Mouse (Mus musculus) gonadal fat pad, adult 2 months (tissue): ENCODE results near the gene Cyp2g1. TPM values are rescaled to one million over a fixed set of nuclear protein-coding genes. Genes with fewer than 3 reads are reported as not detected.
"Not testable (repeated sequence)": the region's sequence is repeated elsewhere in the genome, so short reads cannot be mapped to it uniquely, and the experiment has no call there.

Source experiments
- DNase-seq: peaks from one replicate; pipeline ENCODE4 v3.0.0-alpha.2; 2012; ENCODE audit warnings: low read depth
- polyA plus RNA-seq: library from polyadenylated mRNA; depleted of rRNA; stranded (reverse); fragments of >200 nt; gene quantifications from 2 replicates; pipeline ENCODE4 v1.2.3, GENCODE M21; 2012; rRNA removed

Cyp2g1 gene
- polyA plus RNA-seq: not detected in 2 replicates

DNA sequence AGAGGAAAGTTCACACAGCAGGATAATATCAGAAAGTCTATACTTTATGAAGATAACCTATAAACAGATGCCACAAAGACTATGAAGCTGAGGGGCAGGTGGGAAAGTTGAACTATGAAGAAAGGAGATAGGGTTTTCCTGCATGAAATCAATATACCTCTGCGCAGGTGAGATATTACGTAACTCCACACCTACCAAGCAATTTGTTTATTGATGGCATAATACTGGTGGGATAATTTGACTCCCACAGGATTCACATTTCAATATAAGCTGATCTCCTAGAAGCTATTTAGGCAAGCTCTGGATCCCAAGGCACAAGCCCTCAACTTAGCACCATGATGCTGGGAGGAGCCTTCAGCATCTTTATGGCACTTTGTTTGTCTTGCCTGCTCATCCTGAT, at the start of gene Cyp2g1:
TSS of gene Cyp2g1 (plus strand) at position 301 of the 400 bp plus-strand sequence.
- no peak for DNase-seq

DNA sequence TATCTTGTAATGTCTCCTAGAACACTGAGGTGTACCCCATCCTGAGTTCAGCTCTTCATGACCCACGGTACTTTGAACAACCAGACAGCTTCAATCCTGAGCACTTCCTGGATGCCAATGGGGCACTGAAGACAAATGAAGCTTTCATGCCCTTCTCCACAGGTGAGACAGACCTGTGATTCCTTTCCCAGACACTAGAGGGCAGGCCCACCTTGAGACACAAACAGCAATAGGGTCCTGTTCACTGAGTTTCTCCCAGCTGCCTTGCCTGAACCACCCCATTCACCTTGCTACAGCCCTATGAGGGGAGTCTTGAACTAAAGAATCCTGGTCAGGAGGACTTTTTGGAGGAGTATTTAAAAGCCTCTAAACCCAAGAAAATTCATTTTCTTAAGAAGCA, 41.6 kb upstream of the Cyp2g1 start:
- DNase-seq: no peak

DNA sequence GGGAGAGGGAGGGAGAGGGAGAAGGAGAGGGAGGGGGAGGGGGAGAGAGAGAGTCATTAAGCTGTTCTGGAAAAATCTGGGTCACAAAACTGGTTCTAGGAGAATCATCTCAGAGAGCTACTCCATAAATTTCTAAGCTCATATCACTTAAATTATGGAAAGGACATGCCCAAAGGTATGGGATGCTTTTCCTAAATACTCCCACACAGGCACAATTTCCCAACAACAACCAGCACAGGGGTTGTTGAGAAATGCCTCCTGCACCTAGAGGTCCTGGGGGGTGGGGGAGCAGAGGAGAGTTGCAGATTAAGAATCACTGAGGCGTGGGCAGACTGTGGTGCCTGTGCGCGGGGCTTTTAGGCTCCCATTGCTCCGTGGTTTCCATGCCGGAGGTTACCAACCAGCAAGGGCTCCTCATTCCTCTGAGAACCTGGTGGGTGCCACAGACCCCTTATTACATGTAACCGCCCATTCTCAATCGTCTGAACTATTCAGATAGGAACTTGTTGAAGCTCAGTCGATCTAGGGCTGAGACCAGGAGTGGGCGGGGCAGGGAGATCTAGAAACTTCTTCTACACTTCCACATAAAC, 38.7 kb upstream of the Cyp2g1 start:
- DNase-seq: no peak

DNA sequence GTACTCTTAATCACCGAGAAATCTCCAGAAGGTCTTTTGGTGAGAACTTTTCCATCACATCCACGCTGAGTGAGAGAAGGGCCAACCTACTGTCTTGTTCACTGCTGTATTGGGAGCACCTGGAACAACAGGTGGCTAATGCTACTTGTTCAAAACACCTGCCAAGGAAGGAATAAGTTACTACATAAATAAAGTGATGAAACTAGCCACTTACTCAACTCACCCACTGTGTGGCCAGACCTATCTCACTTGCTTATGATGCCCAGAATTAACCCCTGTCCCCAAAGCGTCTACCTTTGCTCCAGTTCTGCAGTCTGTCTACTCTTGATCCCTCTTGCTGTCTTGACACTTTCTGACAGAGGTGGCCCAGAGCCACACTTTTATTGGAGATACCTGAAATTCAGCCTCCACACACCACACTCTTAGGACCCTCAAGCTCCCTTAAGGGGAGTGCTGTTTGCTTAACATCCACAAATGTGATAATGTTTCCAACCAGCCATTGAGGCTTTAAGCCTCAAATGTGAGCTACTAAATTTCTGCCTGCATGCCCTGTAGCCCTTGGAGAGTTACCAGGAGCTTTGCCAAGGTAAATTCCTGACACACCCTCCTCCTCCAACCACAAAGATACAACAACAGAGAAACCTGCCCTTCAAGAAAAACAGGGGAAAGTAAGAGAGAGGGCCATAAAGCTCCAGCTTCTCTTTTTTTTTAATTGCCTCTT, 35.7 kb upstream of the Cyp2g1 start:
- DNase-seq: peak; percentile 98

DNA sequence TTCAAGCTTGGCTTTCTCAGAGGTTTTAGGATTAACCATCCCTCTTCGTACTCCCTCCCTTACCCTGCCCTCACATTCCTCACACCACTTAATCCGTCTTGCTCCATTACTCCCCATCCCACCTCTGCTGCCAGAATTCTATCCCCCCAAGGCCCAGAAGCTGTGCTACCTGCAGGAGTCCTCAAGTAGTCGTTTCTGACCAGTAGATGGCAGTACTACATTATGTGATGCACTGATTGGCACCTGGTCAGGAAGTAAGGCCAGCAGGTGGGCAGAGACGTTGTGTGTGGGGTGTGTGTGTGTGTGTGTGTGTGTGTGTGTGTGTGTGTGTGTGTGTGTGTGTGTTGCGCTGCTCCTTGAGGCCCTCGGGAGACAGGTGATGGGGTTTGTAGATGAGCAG, 32.8 kb upstream of the Cyp2g1 start:
- no peak for DNase-seq

DNA sequence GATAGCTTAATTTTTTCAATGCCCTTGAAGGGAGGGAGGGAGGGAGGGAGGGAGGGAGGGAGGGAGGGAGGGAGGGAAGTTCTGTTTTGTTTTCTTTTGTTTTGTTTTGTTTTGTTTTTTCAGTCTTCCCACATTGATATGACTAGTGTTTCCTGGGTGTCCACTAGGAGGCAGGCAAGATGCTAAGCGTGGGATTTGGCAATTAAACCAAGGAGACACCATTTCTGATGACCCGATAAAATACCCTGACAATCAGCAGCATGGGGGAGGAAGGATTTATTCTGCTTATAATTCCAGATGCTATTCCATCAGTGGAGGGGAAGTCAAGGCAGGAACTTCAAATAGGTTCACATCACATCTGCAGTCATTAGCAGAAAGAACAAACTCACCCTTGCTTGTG, 30.9 kb upstream of the Cyp2g1 start:
- no peak for DNase-seq

DNA sequence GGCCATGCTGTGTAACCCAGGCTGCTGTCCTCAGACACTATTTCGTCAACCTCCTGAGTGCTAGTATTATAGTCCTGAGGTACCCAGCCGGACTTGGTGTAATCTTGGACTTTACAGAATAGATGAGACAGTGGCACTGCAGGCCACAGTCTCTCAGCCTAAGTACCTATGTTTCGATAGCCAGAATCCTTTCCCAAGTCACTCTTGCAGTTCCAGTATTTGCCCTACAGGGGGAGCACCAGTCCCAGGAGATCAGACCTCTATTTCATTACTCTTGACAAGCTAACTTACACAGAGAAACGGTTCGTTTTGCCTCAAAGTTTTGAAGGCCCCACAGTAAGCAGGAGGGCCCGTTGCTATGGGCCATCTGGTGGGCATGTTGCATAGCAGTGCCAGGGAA, 30.2 kb upstream of the Cyp2g1 start:
- no peak for DNase-seq

DNA sequence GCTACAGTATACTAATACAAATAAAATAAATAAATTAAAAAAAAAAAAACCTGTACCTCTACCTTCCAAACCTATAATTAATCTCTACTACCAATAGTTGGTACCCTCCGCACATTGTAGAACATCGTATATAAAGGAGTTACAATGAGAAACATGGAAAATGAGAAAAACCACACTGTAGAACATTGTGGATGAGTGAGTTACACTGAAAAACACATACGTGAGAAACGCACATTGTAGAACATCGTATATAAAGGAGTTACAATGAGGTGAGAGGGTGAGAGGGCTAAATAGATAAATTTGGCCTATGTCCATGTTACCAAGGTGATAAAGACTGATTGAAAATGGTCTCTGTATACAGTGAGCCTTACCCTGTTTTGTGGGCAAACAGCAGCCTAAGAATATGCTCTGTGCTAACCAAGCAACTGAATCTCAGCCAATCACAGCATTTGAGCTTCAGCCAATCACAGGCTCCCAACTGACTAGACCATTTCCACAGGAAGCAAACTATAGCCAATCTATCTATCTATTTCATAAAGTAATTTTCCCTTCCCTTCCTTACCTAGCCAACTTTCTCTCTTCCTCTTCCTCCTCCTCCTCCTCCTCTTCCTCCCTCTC, 28.8 kb upstream of the Cyp2g1 start:
- DNase-seq: no peak

DNA sequence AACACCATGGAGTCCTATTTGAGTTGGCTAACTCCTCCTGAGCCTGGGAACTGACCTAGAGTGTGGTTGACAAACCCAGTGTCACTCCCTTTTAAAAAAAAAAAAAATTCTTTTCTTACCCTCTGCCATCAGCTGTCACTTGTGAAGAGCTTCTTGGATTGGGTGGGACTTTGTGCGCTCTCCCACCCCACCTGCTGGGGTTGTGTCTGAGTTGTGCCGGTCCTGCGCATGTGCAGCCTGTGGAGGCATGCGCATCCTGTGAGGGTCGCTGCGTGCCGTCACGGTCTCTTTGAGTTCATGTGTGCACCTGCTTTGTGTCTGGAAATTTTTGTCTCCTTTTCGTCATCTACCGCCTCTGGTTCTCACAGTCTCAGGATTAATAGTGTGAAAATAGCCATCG, 28.2 kb upstream of the Cyp2g1 start:
- DNase-seq: no peak

DNA sequence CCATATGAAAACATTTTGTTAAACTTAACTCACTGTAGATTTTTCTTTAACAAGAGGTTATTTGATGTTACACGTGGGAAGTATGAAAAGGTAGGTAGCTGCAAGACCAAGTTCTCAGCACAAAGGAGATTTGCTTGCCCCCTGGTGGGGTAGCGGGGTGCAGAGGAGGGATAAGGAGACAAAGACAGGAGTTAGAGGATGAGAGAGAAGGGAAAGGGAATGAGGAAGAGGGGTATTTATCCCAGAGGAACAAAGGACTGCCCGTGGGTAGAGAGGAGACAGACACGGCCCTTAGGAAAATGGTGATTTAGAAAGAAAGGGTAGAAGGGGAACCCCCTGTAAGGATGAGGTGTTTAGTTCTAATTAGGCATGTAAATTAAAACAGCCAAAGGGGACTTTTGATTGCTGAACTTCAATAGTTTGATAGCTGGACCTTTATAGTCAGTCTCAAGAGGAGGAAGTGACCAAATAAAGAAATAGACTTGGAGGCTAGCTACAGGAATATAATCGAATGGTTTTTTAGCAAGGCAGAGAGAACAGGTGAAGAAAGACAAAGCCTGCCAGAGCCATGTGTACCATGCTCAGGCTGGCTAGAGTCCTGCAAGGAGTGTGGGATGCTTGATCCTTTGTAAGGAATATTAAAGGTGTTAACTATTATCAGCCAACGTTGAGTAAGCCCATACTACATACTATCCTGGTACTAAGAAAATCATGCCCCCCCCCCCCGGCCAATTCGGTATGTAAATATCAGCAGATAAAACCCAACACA, 27.5 kb upstream of the Cyp2g1 start:
- no peak for DNase-seq

DNA sequence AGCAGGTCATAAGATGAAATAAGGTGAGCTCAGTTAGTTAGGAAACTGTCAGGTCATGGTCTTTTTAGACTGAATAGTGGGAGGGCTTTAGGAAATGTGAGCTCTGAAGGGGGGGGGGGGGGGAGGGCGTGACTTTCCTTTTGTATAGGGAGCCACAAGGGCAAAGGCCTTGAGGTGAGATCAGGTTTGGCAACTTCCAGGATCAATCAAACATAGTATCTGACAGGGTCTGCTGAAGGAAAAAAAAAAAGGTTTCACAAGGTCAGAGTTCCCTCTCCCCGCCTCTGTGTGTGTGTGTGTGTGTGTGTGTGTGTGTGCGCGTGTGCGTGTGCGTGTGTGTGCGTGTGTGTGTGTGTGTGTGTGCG, 26.9 kb upstream of the Cyp2g1 start:
- DNase-seq: no peak

DNA sequence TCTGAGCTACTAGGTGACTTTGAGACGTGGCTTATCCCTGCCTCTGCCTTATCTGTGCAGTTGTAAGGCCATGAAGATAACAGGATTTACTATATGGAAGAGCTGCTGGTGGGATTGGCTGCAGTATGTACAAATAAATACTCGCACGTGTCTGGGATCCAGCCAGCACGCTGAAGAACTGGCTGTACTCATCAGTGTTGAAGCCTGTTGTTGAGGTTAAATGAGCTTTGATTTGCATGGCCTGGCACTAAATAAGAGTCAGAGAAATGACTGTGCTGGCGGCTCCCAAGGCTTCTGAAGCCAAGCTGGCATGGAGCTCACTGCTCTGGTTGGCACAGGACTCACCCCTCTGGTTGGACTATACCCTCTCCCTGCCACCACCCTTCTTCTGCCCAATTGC, 25.5 kb upstream of the Cyp2g1 start:
- DNase-seq: no peak

DNA sequence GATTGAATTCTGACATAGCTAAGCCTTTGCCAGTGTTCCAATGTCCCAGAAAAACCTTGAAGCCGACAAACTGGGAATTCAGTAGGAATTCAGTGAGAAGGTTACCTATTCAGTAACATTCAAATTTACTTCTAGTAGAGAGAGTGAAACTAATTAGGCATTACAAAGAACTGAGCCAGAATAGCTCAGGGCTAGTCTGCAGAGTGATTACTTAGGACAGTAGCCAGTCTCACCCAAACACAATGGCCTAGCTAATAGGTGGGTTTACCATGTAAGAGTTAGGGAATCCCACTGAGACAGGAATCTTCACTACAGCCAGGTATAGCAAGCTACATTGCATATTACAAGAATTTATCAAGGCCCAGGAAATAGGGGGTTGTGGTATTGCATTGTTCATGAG, 22.7 kb upstream of the Cyp2g1 start:
- not testable (repeated sequence) for DNase-seq

DNA sequence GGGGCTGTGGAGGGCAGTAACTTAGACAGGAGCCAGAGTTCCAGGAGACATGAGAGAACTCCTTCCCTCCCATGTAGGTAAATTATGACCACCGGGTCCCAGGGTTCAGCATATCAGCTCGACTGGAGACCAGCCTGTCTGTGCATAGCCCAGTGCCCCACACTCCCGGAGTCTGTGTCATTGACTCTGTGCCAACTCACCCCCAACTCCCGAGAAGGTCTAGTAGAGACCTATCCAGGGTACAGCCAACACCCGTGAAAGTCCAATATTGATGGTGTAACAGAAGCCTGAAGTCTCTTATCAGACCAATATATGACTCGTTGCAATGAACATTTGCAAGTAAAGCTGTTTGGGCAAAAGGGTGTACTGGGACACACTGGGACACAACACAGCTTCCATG, 18.7 kb upstream of the Cyp2g1 start:
- DNase-seq: no peak

DNA sequence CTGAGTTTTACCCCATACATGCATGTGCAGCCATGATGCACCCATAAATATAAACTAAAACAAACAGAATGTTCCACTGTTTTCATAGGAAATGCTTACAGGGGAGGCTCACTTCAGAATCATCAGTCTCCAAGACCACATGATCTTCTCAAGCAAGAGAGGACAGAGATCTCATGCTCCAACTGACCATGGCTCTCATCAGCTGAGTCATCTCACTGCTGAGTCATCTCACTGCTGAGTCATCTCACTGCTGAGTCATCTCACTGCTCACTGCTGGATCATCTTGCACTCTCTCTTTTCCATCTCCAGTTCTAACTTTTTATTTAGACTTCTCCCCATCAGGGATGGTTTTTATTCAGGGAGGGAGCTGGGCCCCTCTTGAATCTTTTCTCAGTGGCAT, 8.6 kb upstream of the Cyp2g1 start:
- DNase-seq: no peak

DNA sequence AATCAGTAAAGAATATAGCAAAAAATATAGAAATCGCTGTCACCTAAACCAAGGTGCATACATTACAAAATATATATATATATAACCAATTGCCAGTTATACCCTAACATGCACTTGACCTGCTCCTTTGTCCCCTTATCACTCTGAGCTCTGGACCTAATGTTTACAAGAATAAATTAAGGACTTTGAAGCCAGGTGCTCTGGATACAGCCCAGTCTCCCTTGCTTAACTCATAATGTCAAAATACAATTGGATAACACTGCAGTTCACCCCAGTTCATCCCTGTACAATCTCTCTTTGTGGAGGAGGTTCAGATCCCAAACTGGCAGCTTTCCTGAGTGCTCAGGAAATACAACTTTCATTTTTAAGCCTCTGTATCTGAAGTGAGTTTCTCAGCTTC, 7.7 kb upstream of the Cyp2g1 start:
- DNase-seq: no peak

DNA sequence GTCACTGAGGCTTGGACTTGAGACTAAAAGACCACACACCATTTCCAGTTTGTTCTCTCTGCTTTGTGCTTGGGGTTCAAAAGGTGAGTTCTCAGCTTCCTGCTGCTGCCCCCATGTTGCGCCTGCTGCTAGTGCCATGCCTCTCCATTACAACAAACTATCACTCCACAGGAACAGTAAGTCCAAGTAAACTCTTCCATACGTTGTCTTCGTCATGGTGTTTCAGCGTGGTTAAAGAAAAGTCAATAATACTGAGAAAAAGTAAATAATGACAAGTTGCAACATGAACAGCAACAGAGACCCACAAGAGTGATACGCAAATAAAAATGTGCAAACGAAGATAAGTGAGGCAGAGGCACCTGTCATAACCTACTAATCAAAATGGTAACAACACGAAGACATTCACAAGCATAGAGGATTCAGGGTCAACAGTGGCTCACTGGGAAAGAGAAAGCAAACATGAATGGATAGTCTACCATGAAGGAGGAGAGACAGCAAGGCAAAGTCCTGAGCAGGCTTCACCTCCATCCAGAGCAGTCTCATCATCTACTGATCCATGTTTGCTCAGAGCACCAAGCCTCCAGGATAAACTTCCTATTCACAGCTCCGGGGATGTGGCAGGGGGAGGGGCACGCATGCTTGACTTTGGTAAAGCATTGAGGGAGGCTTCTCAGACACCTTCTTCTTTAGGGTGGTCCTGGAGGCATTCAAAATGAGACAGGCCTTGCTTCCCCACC, 23.0 kb downstream of the Cyp2g1 start:
- not testable (repeated sequence) for DNase-seq

DNA sequence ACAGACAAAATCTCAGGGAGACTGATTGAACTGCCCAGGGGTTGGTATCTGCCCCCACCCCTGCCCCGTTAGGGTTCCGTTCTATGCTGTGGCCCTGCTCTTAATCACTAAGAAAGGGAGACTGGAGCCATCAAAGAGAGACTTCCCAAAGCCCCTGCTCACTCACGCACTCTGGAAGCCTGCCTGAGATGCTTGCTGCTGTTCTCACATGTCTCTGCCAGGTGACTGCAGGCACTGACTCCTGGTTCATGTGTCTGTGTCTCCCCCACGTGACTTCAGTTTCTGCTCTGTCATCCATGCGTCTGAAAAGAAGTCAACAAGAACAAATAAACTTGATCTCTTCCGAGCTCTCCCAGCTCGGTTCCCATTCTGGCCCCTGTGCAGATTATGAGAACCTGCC, 24.0 kb downstream of the Cyp2g1 start:
- DNase-seq: not testable (repeated sequence)

DNA sequence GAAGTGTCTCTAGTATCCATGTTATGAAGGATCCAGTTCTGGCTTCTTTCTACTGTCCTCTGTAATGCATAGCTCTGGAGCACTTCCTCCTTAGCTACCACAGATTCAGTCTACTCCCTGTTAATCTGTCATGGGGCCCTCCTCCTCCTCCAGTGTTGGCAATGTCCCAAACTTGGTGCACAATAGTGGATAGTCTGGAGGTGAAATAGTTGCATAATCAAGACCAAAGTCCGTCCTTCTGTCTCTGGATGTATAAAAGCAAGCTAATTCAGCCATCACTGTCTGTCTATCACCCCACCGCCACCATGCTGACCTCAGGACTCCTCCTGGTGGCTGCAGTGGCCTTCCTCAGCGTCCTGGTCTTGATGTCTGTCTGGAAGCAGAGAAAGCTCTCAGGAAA, 26.4 kb downstream of the Cyp2g1 start, which contains the start of gene Cyp2a5:
TSS of gene Cyp2a5 (plus strand) at position 247 of the 400 bp plus-strand sequence.
- not testable (repeated sequence) for DNase-seq

DNA sequence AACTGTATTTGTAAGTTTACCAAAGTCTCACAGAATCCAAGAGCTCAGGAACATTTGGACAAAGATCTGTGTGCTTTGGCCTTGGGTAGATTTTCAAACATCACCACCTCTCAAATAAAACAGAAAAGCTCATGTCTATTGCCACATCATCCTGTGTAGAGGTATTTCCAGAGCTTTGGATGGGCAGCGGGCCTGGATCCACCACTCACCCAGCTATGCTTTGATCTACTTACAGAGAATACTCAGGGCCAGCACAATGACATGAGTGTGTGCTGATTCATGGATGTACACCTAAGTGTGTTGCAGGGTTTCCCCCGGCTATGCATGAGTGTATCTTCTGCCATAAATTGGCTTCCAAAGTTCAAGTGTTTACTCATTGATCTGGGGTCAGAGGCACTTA, 34.7 kb downstream of the Cyp2g1 start:
- not testable (repeated sequence) for DNase-seq

DNA sequence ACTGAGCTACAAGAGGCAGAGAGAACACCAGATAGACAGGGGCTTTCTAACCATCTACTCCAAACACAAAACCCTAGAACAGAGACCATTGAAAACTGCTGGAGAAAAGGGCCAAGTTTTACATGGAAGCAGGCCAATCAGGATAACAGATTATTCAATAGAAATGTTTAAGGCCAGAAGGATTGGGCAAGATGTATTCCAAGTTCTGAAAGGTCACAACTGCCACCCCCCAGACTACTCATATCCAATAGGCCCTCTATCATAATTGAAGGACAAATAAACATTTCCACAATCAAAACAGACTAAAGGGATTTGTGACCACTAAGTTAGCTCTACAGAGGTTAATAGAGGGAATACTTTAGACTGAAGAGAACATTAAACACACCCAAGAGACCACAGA, 41.4 kb downstream of the Cyp2g1 start:
- DNase-seq: not testable (repeated sequence)
